Comparison of ENCODE assay signal across 8 mouse cellular contexts in the genomic region with DNA sequence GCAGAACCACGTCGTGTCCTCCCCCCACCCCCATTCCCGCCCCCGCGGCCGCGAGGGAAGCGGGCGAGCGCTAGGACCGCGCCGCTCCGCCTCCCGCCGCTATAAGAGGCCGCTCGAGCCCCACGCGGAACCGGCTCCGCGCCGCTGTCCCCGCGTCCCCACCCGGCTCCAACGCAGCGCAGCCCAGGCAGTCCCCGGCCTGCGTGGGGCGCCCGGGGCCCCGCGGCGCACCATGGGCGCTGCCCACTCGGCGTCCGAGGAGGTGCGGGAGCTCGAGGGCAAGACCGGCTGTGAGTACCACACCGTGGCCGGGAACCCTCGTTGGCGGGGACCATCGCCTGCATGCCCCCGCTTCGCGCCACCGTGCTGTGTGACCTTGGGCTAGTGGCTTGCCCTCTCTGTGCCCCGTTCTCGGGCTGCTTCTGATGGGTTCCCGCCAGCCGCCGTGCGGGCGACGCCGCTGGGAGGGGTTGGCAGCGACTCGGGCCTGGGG. TPM values are rescaled to one million over a fixed set of nuclear protein-coding genes. Genes with fewer than 3 reads are reported as not detected.
DNase-seq lines count a peak whose midpoint lies in the region; ATAC-seq and TF ChIP-seq lines count a peak whose summit lies in the region.

A gene (plus strand): TSS at position 46 of the 493 bp plus-strand sequence.

- peak; percentile 32 for DNase-seq in kidney, adult 2 months
- DNase-seq in kidney, adult 18-20 months, result no peak
- DNase-seq in MN1 (ENCODE audit: low spot score), result peak; percentile 55
- no peak for DNase-seq in embryonic facial prominence, embryonic 11.5 days (ENCODE audit: low spot score)
- DNase-seq in hindbrain, embryonic 10.5 days (ENCODE audit: low spot score), result peak; percentile 34
- DNase-seq in limb, embryonic 14.5 days (ENCODE audit: low spot score), result no peak
- DNase-seq in spleen, adult 12 weeks (ENCODE audit: low spot score), result no peak

- H3K9ac ChIP-seq in embryonic facial prominence, embryonic 11.5 days (replicated peaks; ENCODE audit: low read length), result peak within 1 kb of the TSS; percentile 51
- peak within 1 kb of the TSS; percentile 53 for H3K9ac ChIP-seq in limb, embryonic 14.5 days (ENCODE audit: low read depth, low read length, severe bottlenecking)

- H3K4me3 ChIP-seq in kidney, adult 2 months (ENCODE audit: insufficient read depth, low read depth, low read length), result peak within 1 kb of the TSS; percentile 57
- H3K4me3 ChIP-seq in embryonic facial prominence, embryonic 11.5 days (ENCODE audit: low read depth, low read length), result peak within 1 kb of the TSS; percentile 64
- H3K4me3 ChIP-seq in hindbrain, embryonic 10.5 days, result peak within 1 kb of the TSS; percentile 69
- peak within 1 kb of the TSS; percentile 62 for H3K4me3 ChIP-seq in limb, embryonic 14.5 days (replicated peaks; ENCODE audit: low read length)
- peak within 1 kb of the TSS; percentile 64 for H3K4me3 ChIP-seq in olfactory bulb, adult 2 months (ENCODE audit: insufficient read depth, low read depth, low read length)

- no peak for ATAC-seq in embryonic facial prominence, embryonic 11.5 days (replicated peaks; ENCODE audit: insufficient number of reproducible peaks, low FRiP score, low TSS enrichment, low read depth)
- ATAC-seq in limb, embryonic 14.5 days (ENCODE audit: low FRiP score, low read depth), result no peak

- no peaks in the 10 kb centered on the region for H3K4me1 ChIP-seq in kidney, adult 2 months (ENCODE audit: control insufficient read depth, insufficient read depth, low read length)
- peaks cover 8% of the 10 kb centered on the region; the same call in 1 of the 2 replicates for H3K4me1 ChIP-seq in embryonic facial prominence, embryonic 11.5 days (ENCODE audit: control insufficient read depth, insufficient read depth, low read length)
- peaks cover 54% of the 10 kb centered on the region for H3K4me1 ChIP-seq in hindbrain, embryonic 10.5 days (replicated peaks)
- peaks cover 19% of the 10 kb centered on the region for H3K4me1 ChIP-seq in limb, embryonic 14.5 days (ENCODE audit: control insufficient read depth, insufficient read depth, low read length)
- H3K4me1 ChIP-seq in olfactory bulb, adult 2 months (ENCODE audit: control insufficient read depth, insufficient read depth, low read length), result peaks cover 50% of the 10 kb centered on the region

- 1% methylated on average over 62 of the region's 63 CpGs for WGBS in kidney, adult 2 months
- WGBS in embryonic facial prominence, embryonic 11.5 days, result under 1% methylated on average over 45 of the region's 63 CpGs
- under 1% methylated on average over 63 of the region's 63 CpGs for WGBS in hindbrain, embryonic 10.5 days
- under 1% methylated on average over 27 of the region's 63 CpGs for WGBS in limb, embryonic 14.5 days
- 1% methylated on average over 61 of the region's 63 CpGs for WGBS in olfactory bulb, adult 2 months

- no peaks in the 10 kb centered on the region for H3K27me3 ChIP-seq in kidney, adult 2 months (replicated peaks; ENCODE audit: control insufficient read depth, insufficient read depth, low read length)
- H3K27me3 ChIP-seq in embryonic facial prominence, embryonic 11.5 days (ENCODE audit: control insufficient read depth, insufficient read depth, low read length), result peaks cover 57% of the 10 kb centered on the region
- H3K27me3 ChIP-seq in hindbrain, embryonic 10.5 days (ENCODE audit: insufficient read depth, poor library complexity, severe bottlenecking), result peaks cover 70% of the 10 kb centered on the region
- H3K27me3 ChIP-seq in limb, embryonic 14.5 days (ENCODE audit: control insufficient read depth, insufficient read depth, low read length), result peaks cover 53% of the 10 kb centered on the region

- no peaks in the 10 kb centered on the region for H3K36me3 ChIP-seq in kidney, adult 2 months (ENCODE audit: control insufficient read depth, insufficient read depth, low read length)
- no peaks in the 10 kb centered on the region for H3K36me3 ChIP-seq in embryonic facial prominence, embryonic 11.5 days (replicated peaks; ENCODE audit: control insufficient read depth, insufficient read depth, low read depth, low read length)
- no peaks in the 10 kb centered on the region for H3K36me3 ChIP-seq in hindbrain, embryonic 10.5 days
- no peaks in the 10 kb centered on the region for H3K36me3 ChIP-seq in limb, embryonic 14.5 days (ENCODE audit: control insufficient read depth, insufficient read depth, low read length)

- H3K27ac ChIP-seq in kidney, adult 2 months (ENCODE audit: insufficient read depth, low read depth, low read length), result no peak within 1 kb of the TSS
- no peak within 1 kb of the TSS for H3K27ac ChIP-seq in embryonic facial prominence, embryonic 11.5 days (replicated peaks; ENCODE audit: low read depth, low read length)
- peak within 1 kb of the TSS; percentile 59; the same call in 1 of the 2 replicates for H3K27ac ChIP-seq in hindbrain, embryonic 10.5 days
- no peak within 1 kb of the TSS for H3K27ac ChIP-seq in limb, embryonic 14.5 days (replicated peaks; ENCODE audit: low read depth, low read length)
- H3K27ac ChIP-seq in olfactory bulb, adult 2 months (ENCODE audit: insufficient read depth, low read depth, low read length), result no peak within 1 kb of the TSS

- H3K4me2 ChIP-seq in embryonic facial prominence, embryonic 11.5 days (ENCODE audit: low read depth, low read length), result peak within 1 kb of the TSS; percentile 99
- peak within 1 kb of the TSS; percentile 100 for H3K4me2 ChIP-seq in limb, embryonic 14.5 days (replicated peaks; ENCODE audit: low read depth, low read length, severe bottlenecking)

- no peak for TF ChIP-seq POLR2A in kidney, adult 2 months (IDR thresholded peaks at IDR 0.05; ENCODE audit: low read depth, low read length)
- no peak for TF ChIP-seq POLR2A in limb, embryonic 14.5 days (IDR thresholded peaks at IDR 0.05; ENCODE audit: borderline replicate concordance, extremely low read depth, insufficient read depth, insufficient read length)
- TF ChIP-seq POLR2A in olfactory bulb, adult 2 months (IDR thresholded peaks at IDR 0.05; ENCODE audit: insufficient read depth, low read depth, low read length), result 0 out of 2 replicates have a peak, but pooled peaks have one; percentile 17

- H3K9me3 ChIP-seq in embryonic facial prominence, embryonic 11.5 days (replicated peaks; ENCODE audit: control insufficient read depth, low read length), result no peaks in the 10 kb centered on the region
- no peaks in the 10 kb centered on the region; the same call in 1 of the 2 replicates for H3K9me3 ChIP-seq in hindbrain, embryonic 10.5 days
- no peaks in the 10 kb centered on the region for H3K9me3 ChIP-seq in limb, embryonic 14.5 days (ENCODE audit: control insufficient read depth, low read length)

- no peak for TF ChIP-seq CTCF in kidney, adult 2 months (conservative IDR thresholded peaks at IDR 0.05; ENCODE audit: insufficient read depth, insufficient read length, low read depth, low read length)
- no peak for TF ChIP-seq CTCF in olfactory bulb, adult 2 months (IDR thresholded peaks at IDR 0.05; ENCODE audit: insufficient read depth, low read depth, low read length)

RNA-seq across cellular contexts. Expression of the gene that starts here (rescaled TPM):
- polyA plus RNA-seq in kidney, adult 2 months (2012; rRNA removed), result 33.3 and 38.1 TPM in 2 replicates
- 3.4 and 3.9 TPM in 2 replicates for polyA plus RNA-seq in embryonic facial prominence, embryonic 11.5 days (2014; fragmentation: Nextera tagmentation; extraction: Ambion mirVana)
- polyA plus RNA-seq in hindbrain, embryonic 10.5 days (2016; fragmentation: Nextera tagmentation; extraction: Ambion mirVana), result 0.45 and 0.55 TPM in 2 replicates
- polyA plus RNA-seq in limb, embryonic 14.5 days (2012; rRNA removed), result 1.4 and 2.2 TPM in 2 replicates
- polyA plus RNA-seq in limb, embryonic 14.5 days (2014; fragmentation: Nextera tagmentation; extraction: Ambion mirVana), result 5.2 and 8.6 TPM in 2 replicates
- not detected in 2 replicates for polyA plus RNA-seq in olfactory bulb, adult 2 months (2012; ENCODE audit: insufficient read depth, insufficient read length, low replicate concordance, missing spikeins)

Comparison
In these comparisons a context has a peak if more than half of its experiments do, and no peak if none do; other contexts are left out.
1. DNase-seq: peak in kidney, adult 2 months (single experiment) and MN1 (single experiment); none in kidney, adult 18-20 months (single experiment), embryonic facial prominence, embryonic 11.5 days (single experiment), limb, embryonic 14.5 days (single experiment) and spleen, adult 12 weeks (single experiment).
2. Peak in DNase-seq, H3K4me3 ChIP-seq and H3K27ac ChIP-seq in hindbrain, embryonic 10.5 days; RNA of the gene not detected or under 1 TPM.
3. Peak in every context shown above with its lines, with median percentiles within 50 percentile points of each other: H3K4me3 ChIP-seq.